Mouse (Mus musculus): Measurements from ENCODE around the gene Timm17b. TPM values are rescaled to one million over a fixed set of nuclear protein-coding genes. Genes with fewer than 3 reads are reported as not detected.

Timm17b gene
- 173 and 218 TPM in 2 replicates for polyA plus RNA-seq (2014; fragmentation: Nextera tagmentation; extraction: Ambion mirVana)

DNA sequence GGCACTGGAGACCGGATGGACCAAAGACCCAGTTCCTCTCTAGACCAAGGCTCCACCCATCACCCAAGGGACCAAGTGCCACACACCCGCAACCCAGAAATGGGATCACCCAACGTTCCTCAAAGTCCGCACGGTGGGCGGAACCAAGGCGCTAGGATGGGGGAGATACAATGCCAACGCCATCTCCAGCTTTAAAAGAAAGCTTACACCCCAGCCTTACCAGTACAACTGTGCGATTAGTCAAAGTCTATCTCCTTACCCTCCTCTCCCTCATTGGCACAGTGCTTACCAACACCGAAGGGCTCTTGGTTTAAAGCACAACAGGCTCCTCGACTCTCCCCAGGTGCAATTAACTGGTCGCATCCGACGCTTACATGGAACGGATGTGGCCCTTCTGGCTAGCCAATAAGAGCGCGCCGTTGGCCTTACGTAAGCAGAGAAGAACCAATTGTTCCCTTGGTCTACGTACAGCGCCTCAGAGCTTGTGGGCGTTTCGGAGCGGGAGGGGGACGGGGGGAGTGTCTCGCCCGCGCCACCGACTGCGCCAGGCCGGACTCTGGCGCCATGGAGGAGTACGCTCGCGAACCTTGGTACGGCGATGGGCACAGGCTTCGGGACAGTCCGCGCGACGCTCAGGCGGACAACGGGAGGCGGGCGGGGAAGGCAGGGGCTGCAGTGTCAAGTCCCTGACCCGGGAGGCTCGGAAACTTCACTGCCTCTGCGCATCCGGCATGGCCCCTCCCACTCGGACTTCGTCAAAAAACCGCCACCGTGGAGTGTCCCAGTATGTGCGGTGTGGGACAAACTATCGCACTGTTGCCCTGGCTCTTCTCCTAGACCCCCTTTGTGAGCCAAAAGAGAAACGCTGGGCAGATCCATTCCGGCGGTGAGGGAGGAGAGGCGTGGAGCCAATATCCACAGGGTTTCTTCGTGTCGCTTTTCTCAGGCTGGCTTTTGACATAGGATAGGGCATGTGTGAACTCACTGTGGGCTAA lies at the start of gene Timm17b, which contains the start of gene Pqbp1:
Timm17b (plus strand) TSS at position 478 of the 995 bp plus-strand sequence.
Pqbp1 (minus strand) TSS at position 390 of the 995 bp plus-strand sequence.
- Histone ChIP-seq H3K36me3 (ENCODE audit: control insufficient read depth, insufficient read depth, low read length) (peaks cover 8% of the 10 kb centered on the region; the same call in 1 of the 2 replicates), H3K27me3 (ENCODE audit: control insufficient read depth, insufficient read depth, low read length) (no peaks in the 10 kb centered on the region), H3K4me2 (replicated peaks; ENCODE audit: low read depth, low read length) (peak within 1 kb of the TSS; percentile 49), H3K27ac (ENCODE audit: low read depth, low read length) (peak within 1 kb of the TSS; percentile 68), H3K9ac (ENCODE audit: low read depth, low read length) (peak within 1 kb of the TSS; percentile 58), H3K4me1 (ENCODE audit: control insufficient read depth, insufficient read depth, low read length) (no peaks in the 10 kb centered on the region), H3K4me3 (ENCODE audit: low read length) (peak within 1 kb of the TSS; percentile 56), H3K9me3 (ENCODE audit: control insufficient read depth, low read length) (no peaks in the 10 kb centered on the region)
- 27% methylated on average over 62 of the region's 62 CpGs for WGBS
- ATAC-seq (ENCODE audit: low FRiP score, low TSS enrichment): peak; percentile 99

DNA sequence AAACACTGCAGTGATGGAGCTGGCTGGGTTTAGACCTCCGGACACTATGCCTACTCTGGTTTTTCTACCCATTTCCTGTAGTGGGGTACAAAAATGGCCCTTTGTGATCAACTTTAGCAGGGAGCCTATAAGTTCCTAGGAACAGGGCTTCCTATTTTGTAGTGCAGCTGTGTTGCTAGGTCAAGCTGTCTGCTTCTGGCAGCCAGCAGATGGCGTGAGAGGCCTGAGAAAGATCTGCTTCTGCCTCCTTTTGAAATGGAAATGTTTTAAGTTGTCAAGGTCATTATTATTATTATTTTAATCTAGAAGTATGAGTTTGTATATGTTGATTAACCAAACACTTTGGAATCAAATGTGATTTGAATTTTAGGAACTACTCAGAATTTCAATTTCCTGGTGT lies 44.6 kb upstream of the Timm17b start:
- Histone ChIP-seq H3K27me3 (ENCODE audit: control insufficient read depth, insufficient read depth, low read length) (no peaks in the 10 kb centered on the region), H3K4me2 (replicated peaks; ENCODE audit: low read depth, low read length) (no peak overlapping the region), H3K4me1 (ENCODE audit: control insufficient read depth, insufficient read depth, low read length) (no peaks in the 10 kb centered on the region), H3K9ac (ENCODE audit: low read depth, low read length) (no peak overlapping the region), H3K4me3 (ENCODE audit: low read length) (no peak overlapping the region), H3K27ac (ENCODE audit: low read depth, low read length) (no peak overlapping the region), H3K36me3 (ENCODE audit: control insufficient read depth, insufficient read depth, low read length) (peaks cover 5% of the 10 kb centered on the region; the same call in 1 of the 2 replicates), H3K9me3 (ENCODE audit: control insufficient read depth, low read length) (no peaks in the 10 kb centered on the region)
- WGBS: 40% methylated on average over 2 of the region's 2 CpGs
- no peak for ATAC-seq (ENCODE audit: low FRiP score, low TSS enrichment)

DNA sequence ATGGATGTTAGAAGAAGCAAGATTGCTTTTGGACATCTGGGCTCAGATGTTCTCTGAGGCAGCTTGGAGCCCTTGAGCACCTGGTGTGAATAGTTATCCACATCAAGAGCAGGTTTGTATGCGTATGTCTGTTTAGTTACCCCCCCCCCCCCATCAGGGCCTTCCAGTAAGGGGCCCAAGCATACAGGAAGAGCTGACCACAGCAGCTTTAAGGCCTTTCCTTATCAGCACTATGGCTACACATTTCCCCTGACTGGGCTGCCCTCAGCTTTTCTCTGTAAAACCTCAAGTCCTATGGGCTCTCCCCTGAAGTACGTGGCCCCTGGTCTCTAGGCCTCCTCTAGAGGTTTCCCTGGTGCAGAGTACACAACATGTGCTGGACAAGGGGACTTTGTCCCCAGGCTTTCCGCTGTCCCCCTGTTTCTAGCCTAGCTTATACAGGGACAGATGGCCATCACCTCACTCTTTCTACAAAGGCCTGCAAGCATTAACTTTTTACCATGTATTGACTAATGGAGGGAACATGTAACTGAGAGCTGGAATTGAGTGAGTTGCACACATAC lies 39.9 kb upstream of the Timm17b start:
- WGBS: 85% methylated on average over 3 of the region's 3 CpGs
- Histone ChIP-seq H3K9ac (ENCODE audit: low read depth, low read length) (no peak overlapping the region), H3K4me3 (ENCODE audit: low read length) (no peak overlapping the region), H3K36me3 (ENCODE audit: control insufficient read depth, insufficient read depth, low read length) (peaks cover 5% of the 10 kb centered on the region; the same call in 1 of the 2 replicates), H3K9me3 (ENCODE audit: control insufficient read depth, low read length) (no peaks in the 10 kb centered on the region), H3K4me1 (ENCODE audit: control insufficient read depth, insufficient read depth, low read length) (no peaks in the 10 kb centered on the region), H3K4me2 (replicated peaks; ENCODE audit: low read depth, low read length) (no peak overlapping the region), H3K27me3 (ENCODE audit: control insufficient read depth, insufficient read depth, low read length) (no peaks in the 10 kb centered on the region), H3K27ac (ENCODE audit: low read depth, low read length) (no peak overlapping the region)
- no peak for ATAC-seq (ENCODE audit: low FRiP score, low TSS enrichment)

DNA sequence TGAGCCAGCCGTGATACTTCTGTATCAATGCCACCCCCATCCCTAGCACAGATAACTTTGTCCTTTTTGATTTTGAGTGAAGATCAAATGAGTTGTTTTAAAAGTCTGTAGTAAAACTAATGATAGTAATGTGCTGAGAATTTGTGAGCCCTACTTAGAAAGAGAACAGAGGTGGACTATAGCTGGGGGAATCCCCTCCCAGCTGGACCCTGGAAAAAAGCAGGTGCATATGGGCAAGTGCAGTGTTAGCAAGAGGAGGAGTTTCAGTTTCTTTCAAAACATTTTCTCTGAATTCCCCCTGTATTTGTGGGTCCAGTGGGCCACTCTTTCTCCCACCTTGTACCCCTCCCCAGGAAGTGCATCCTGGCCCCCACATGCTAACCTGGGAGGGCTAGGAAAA lies 36.0 kb upstream of the Timm17b start:
- Histone ChIP-seq H3K9me3 (ENCODE audit: control insufficient read depth, low read length) (no peaks in the 10 kb centered on the region), H3K4me3 (ENCODE audit: low read length) (no peak overlapping the region), H3K4me1 (ENCODE audit: control insufficient read depth, insufficient read depth, low read length) (no peaks in the 10 kb centered on the region), H3K36me3 (ENCODE audit: control insufficient read depth, insufficient read depth, low read length) (peaks cover 6% of the 10 kb centered on the region; the same call in 1 of the 2 replicates), H3K27ac (ENCODE audit: low read depth, low read length) (no peak overlapping the region), H3K9ac (ENCODE audit: low read depth, low read length) (no peak overlapping the region), H3K27me3 (ENCODE audit: control insufficient read depth, insufficient read depth, low read length) (no peaks in the 10 kb centered on the region), H3K4me2 (replicated peaks; ENCODE audit: low read depth, low read length) (no peak overlapping the region)
- ATAC-seq (ENCODE audit: low FRiP score, low TSS enrichment): no peak
- WGBS: 95% methylated on average over 1 of the region's 1 CpGs

DNA sequence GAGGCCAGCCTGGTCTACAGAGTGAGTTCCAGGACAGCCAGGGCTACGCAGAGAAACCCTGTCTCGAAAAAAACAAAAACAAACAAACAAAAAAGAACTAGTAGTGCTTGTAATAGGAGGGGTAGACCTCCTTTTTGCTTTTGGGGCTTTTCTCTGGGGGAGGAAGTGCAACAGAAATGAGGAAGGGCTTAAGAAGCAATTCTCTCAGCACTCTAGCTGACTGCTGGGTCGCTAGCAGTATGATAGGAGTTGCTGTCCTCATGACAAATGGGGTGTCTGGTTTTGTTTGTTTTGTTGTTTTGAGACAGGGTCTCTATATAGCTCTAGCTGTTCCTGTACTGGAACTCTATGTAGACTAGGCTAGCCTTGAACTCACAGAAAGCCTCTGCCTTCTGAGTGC lies 34.6 kb upstream of the Timm17b start:
- H3K36me3 ChIP-seq (ENCODE audit: control insufficient read depth, insufficient read depth, low read length): peaks cover 8% of the 10 kb centered on the region; the same call in 1 of the 2 replicates
- no peaks in the 10 kb centered on the region for H3K9me3 ChIP-seq (ENCODE audit: control insufficient read depth, low read length)
- H3K9ac ChIP-seq (ENCODE audit: low read depth, low read length): no peak overlapping the region
- 69% methylated on average over 3 of the region's 3 CpGs for WGBS
- H3K27ac ChIP-seq (ENCODE audit: low read depth, low read length): no peak overlapping the region
- H3K4me1 ChIP-seq (ENCODE audit: control insufficient read depth, insufficient read depth, low read length): no peaks in the 10 kb centered on the region
- no peak overlapping the region for H3K4me3 ChIP-seq (ENCODE audit: low read length)
- no peak for ATAC-seq (ENCODE audit: low FRiP score, low TSS enrichment)
- no peak overlapping the region for H3K4me2 ChIP-seq (replicated peaks; ENCODE audit: low read depth, low read length)
- no peaks in the 10 kb centered on the region for H3K27me3 ChIP-seq (ENCODE audit: control insufficient read depth, insufficient read depth, low read length)

DNA sequence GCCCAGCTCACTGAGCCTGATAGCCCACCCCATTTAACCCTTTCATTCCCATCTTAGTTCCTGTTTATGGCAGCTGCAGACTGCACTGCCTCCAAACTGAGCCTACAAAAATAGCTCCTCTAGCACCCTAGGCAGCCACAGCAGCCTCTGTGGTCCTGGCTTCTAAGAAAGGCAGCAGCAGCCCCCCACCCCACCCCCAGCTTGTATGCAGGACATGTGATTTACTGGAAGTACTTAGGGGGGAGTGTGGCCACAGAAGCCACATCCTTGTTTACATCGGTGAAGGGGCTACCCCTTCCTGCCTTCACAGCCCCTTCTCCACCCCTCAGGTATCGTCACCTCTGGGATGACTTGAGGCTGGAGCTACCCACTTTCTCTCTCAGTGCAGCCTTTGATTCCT lies 33.8 kb upstream of the Timm17b start:
- Histone ChIP-seq H3K4me1 (ENCODE audit: control insufficient read depth, insufficient read depth, low read length) (no peaks in the 10 kb centered on the region), H3K4me2 (replicated peaks; ENCODE audit: low read depth, low read length) (no peak overlapping the region), H3K4me3 (ENCODE audit: low read length) (no peak overlapping the region), H3K9ac (ENCODE audit: low read depth, low read length) (no peak overlapping the region), H3K36me3 (ENCODE audit: control insufficient read depth, insufficient read depth, low read length) (peaks cover 8% of the 10 kb centered on the region; the same call in 1 of the 2 replicates), H3K27me3 (ENCODE audit: control insufficient read depth, insufficient read depth, low read length) (no peaks in the 10 kb centered on the region), H3K27ac (ENCODE audit: low read depth, low read length) (no peak overlapping the region), H3K9me3 (ENCODE audit: control insufficient read depth, low read length) (no peaks in the 10 kb centered on the region)
- no peak for ATAC-seq (ENCODE audit: low FRiP score, low TSS enrichment)
- 58% methylated on average over 2 of the region's 2 CpGs for WGBS

DNA sequence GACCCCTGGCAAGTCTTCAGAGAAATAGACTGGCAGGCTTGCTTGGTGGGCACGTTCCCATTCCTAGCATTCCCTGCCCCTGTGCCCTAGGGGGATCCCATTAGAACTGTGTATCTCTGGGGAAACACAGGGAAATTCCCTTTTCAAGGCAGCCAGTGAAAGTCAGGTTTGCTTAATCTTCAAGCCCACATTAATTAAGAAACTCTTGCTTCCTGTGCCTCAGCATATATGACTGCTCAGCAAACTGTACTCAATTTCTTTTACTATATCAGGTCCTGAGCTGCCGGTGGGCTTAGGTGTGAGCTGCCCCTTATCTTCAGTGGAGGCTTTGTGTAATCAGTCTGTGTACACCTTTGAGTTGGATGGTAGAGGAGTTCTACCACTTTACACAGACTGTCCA lies 33.4 kb upstream of the Timm17b start:
- no peak overlapping the region for H3K4me2 ChIP-seq (replicated peaks; ENCODE audit: low read depth, low read length)
- no peak overlapping the region for H3K4me3 ChIP-seq (ENCODE audit: low read length)
- H3K36me3 ChIP-seq (ENCODE audit: control insufficient read depth, insufficient read depth, low read length): peaks cover 8% of the 10 kb centered on the region; the same call in 1 of the 2 replicates
- no peaks in the 10 kb centered on the region for H3K9me3 ChIP-seq (ENCODE audit: control insufficient read depth, low read length)
- no peak overlapping the region for H3K9ac ChIP-seq (ENCODE audit: low read depth, low read length)
- no peak for ATAC-seq (ENCODE audit: low FRiP score, low TSS enrichment)
- H3K27ac ChIP-seq (ENCODE audit: low read depth, low read length): no peak overlapping the region
- H3K4me1 ChIP-seq (ENCODE audit: control insufficient read depth, insufficient read depth, low read length): no peaks in the 10 kb centered on the region
- no peaks in the 10 kb centered on the region for H3K27me3 ChIP-seq (ENCODE audit: control insufficient read depth, insufficient read depth, low read length)
- 74% methylated on average over 2 of the region's 2 CpGs for WGBS

DNA sequence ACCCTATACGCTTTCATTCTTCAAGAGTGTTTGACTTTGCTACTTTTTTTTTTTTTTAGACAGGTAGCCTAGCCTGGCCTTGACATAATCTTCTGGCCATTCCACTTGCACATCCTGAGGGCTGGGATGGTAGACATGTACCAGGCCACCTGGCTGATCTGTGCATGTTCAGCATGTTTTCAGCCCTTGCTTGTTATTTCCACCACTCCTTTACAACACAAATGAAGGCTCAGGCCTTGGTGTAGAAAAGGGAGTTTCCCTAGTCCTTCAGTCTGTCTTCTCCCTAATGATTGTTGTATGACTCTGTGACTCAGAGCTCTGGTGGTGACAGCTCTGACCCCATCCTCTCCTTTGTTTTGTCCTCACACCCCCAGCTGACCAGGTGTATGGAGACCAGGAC lies 32.0 kb upstream of the Timm17b start:
- H3K4me1 ChIP-seq (ENCODE audit: control insufficient read depth, insufficient read depth, low read length): no peaks in the 10 kb centered on the region
- no peak for ATAC-seq (ENCODE audit: low FRiP score, low TSS enrichment)
- H3K9me3 ChIP-seq (ENCODE audit: control insufficient read depth, low read length): no peaks in the 10 kb centered on the region
- no peak overlapping the region for H3K4me3 ChIP-seq (ENCODE audit: low read length)
- H3K9ac ChIP-seq (ENCODE audit: low read depth, low read length): no peak overlapping the region
- H3K27ac ChIP-seq (ENCODE audit: low read depth, low read length): no peak overlapping the region
- H3K4me2 ChIP-seq (replicated peaks; ENCODE audit: low read depth, low read length): no peak overlapping the region
- H3K36me3 ChIP-seq (ENCODE audit: control insufficient read depth, insufficient read depth, low read length): peaks cover 15% of the 10 kb centered on the region; the same call in 1 of the 2 replicates
- H3K27me3 ChIP-seq (ENCODE audit: control insufficient read depth, insufficient read depth, low read length): no peaks in the 10 kb centered on the region
- 100% methylated on average over 1 of the region's 1 CpGs for WGBS

DNA sequence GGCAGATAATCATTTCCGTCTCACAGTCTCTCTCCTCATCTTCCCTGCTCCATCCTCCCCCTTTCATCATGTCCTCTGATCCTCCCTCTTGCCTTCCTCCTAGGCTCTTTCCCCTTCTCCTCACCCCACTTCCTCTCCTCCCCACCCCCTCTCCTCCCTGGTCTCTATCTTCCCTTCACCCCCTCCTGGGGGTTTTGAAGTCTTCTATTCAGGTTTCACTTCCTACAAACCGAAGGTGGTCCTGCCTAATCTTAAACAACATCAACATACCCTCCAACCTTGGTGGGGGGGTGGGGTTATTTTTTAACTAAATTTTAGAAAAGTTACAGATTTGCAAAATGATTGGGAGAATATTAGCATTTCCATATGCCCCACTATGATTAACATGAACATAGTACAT lies 30.7 kb upstream of the Timm17b start:
- Histone ChIP-seq H3K9ac (ENCODE audit: low read depth, low read length) (no peak overlapping the region), H3K4me1 (ENCODE audit: control insufficient read depth, insufficient read depth, low read length) (no peaks in the 10 kb centered on the region), H3K9me3 (ENCODE audit: control insufficient read depth, low read length) (no peaks in the 10 kb centered on the region), H3K27ac (ENCODE audit: low read depth, low read length) (no peak overlapping the region), H3K4me2 (replicated peaks; ENCODE audit: low read depth, low read length) (no peak overlapping the region), H3K4me3 (ENCODE audit: low read length) (no peak overlapping the region), H3K27me3 (ENCODE audit: control insufficient read depth, insufficient read depth, low read length) (no peaks in the 10 kb centered on the region), H3K36me3 (ENCODE audit: control insufficient read depth, insufficient read depth, low read length) (peaks cover 23% of the 10 kb centered on the region; the same call in 1 of the 2 replicates)
- 52% methylated on average over 2 of the region's 2 CpGs for WGBS
- ATAC-seq (ENCODE audit: low FRiP score, low TSS enrichment): no peak
